Comparison of ENCODE assay signal across 7 mouse cellular contexts in genomic region chr13:107954445-107955261, GRCm38 (mm10).
DNase-seq lines count a peak whose midpoint lies in the region; ATAC-seq and TF ChIP-seq lines count a peak whose summit lies in the region.

No protein-coding gene starts in this region.

- ATAC-seq in lung, embryonic 14.5 days (ENCODE audit: insufficient read depth): peak; percentile 33; the same call in 1 of the 2 replicates
- no peak for ATAC-seq in intestine, postnatal 0 days

- WGBS in lung, embryonic 14.5 days: 33% methylated on average over 16 of the region's 16 CpGs
- 47% methylated on average over 16 of the region's 16 CpGs for WGBS in intestine, postnatal 0 days

- no peaks in the 10 kb centered on the region for H3K36me3 ChIP-seq in lung, embryonic 14.5 days (ENCODE audit: insufficient read depth)
- no peaks in the 10 kb centered on the region for H3K36me3 ChIP-seq in intestine, postnatal 0 days (ENCODE audit: control insufficient read depth, insufficient read depth)

- no peak for DNase-seq in lung, embryonic 14.5 days
- DNase-seq in lung, postnatal 25 days (ENCODE audit: low spot score): no peak
- DNase-seq in embryo, embryonic 11 days: peak; percentile 61
- DNase-seq in retina, postnatal 1 day: peak; percentile 77
- DNase-seq in left cerebral cortex, adult 8-10 months (ENCODE audit: low spot score in 2 of 2): no peak
- DNase-seq in cerebellum, adult 18-20 months: no peak

- no peaks in the 10 kb centered on the region for H3K27me3 ChIP-seq in lung, embryonic 14.5 days (ENCODE audit: insufficient read depth, low read length)
- H3K27me3 ChIP-seq in intestine, postnatal 0 days (replicated peaks; ENCODE audit: control insufficient read depth, insufficient read depth, low read length): no peaks in the 10 kb centered on the region

- no peak overlapping the region for H3K9ac ChIP-seq in lung, embryonic 14.5 days
- no peak overlapping the region for H3K9ac ChIP-seq in intestine, postnatal 0 days (ENCODE audit: low read depth, low read length)

- no peak for TF ChIP-seq CTCF in lung, embryonic 14.5 days (IDR thresholded peaks at IDR 0.05; ENCODE audit: low read depth)
- TF ChIP-seq CTCF in intestine, postnatal 0 days (IDR thresholded peaks at IDR 0.05; ENCODE audit: low read depth): no peak

- peak overlapping the region; percentile 73 for H3K27ac ChIP-seq in lung, embryonic 14.5 days (ENCODE audit: low read depth)
- H3K27ac ChIP-seq in intestine, postnatal 0 days (ENCODE audit: low read depth, low read length): peak overlapping the region; percentile 15; the same call in 1 of the 2 replicates

- peak overlapping the region; percentile 25; the same call in 1 of the 2 replicates for H3K4me2 ChIP-seq in lung, embryonic 14.5 days
- no peak overlapping the region; the same call in 1 of the 2 replicates for H3K4me2 ChIP-seq in intestine, postnatal 0 days (replicated peaks; ENCODE audit: low read depth)

- no peaks in the 10 kb centered on the region for H3K9me3 ChIP-seq in lung, embryonic 14.5 days (ENCODE audit: low read depth, low read length)
- no peaks in the 10 kb centered on the region for H3K9me3 ChIP-seq in intestine, postnatal 0 days (ENCODE audit: control insufficient read depth)

- no peak overlapping the region for H3K4me3 ChIP-seq in lung, embryonic 14.5 days (ENCODE audit: low read depth, low read length)
- no peak overlapping the region for H3K4me3 ChIP-seq in intestine, postnatal 0 days (ENCODE audit: low read depth, low read length)

- H3K4me1 ChIP-seq in lung, embryonic 14.5 days (ENCODE audit: insufficient read depth): peaks cover 10% of the 10 kb centered on the region
- H3K4me1 ChIP-seq in intestine, postnatal 0 days (replicated peaks; ENCODE audit: control insufficient read depth, insufficient read depth, low read length): no peaks in the 10 kb centered on the region; the same call in 1 of the 2 replicates

Comparison
In these comparisons a context has a peak if more than half of its experiments do, and no peak if none do; other contexts are left out.
1. DNase-seq: peak in embryo, embryonic 11 days (single experiment) and retina, postnatal 1 day (single experiment); none in lung, embryonic 14.5 days (single experiment), lung, postnatal 25 days (single experiment), left cerebral cortex, adult 8-10 months (0 of 2) and cerebellum, adult 18-20 months (0 of 2).